Mouse (Mus musculus) intestine, embryonic 16.5 days (tissue): ENCODE data around the gene Rnase1. TPM values are rescaled to one million over a fixed set of nuclear protein-coding genes. Genes with fewer than 3 reads are reported as not detected.
"Not testable (repeated sequence)": the region's sequence is repeated elsewhere in the genome, so short reads cannot be mapped to it uniquely, and the experiment has no call there.

Experiments
- ATAC-seq: fragments of 200-750 bp; cut with Nextera tagmentation; 2 replicates; pipeline ENCODE4 v1.8.0; 2017; ENCODE audit warnings: moderate TSS enrichment, moderate library complexity
- H3K27ac ChIP-seq: fragments of 300-500 bp; sonication (generic); 2 replicates; pipeline ENCODE4 v1.5.1; 2014; ENCODE audit warnings: mild to moderate bottlenecking, low read length
- H3K27me3 ChIP-seq: fragments of 300-500 bp; sonication (generic); replicated peaks from 2 replicates; pipeline ENCODE4 v1.6.1; 2014; ENCODE audit warnings: low read length, control low read depth, mixed read lengths; ENCODE audit not compliant: control insufficient read depth, insufficient read depth
- H3K36me3 ChIP-seq: fragments of 300-500 bp; sonication (generic); 2 replicates; pipeline ENCODE4 v1.6.1; 2014; ENCODE audit warnings: low read length, control low read depth; ENCODE audit not compliant: control insufficient read depth, insufficient read depth
- H3K4me1 ChIP-seq: fragments of 300-500 bp; sonication (generic); 2 replicates; pipeline ENCODE4 v1.6.1; 2014; ENCODE audit warnings: low read length, control low read depth, mixed read lengths; ENCODE audit not compliant: control insufficient read depth, insufficient read depth
- H3K4me2 ChIP-seq: fragments of 300-500 bp; sonication (generic); 2 replicates; pipeline ENCODE4 v1.6.1; 2014; ENCODE audit warnings: low read depth, low read length, control low read depth
- H3K4me3 ChIP-seq: fragments of 300-500 bp; sonication (generic); 2 replicates; pipeline ENCODE4 v1.5.1; 2014; ENCODE audit warnings: mild to moderate bottlenecking, low read length
- H3K9ac ChIP-seq: fragments of 300-500 bp; sonication (generic); 2 replicates; pipeline ENCODE4 v1.6.1; 2014; ENCODE audit warnings: low read depth, low read length
- H3K9me3 ChIP-seq: fragments of 300-500 bp; sonication (generic); 2 replicates; pipeline ENCODE4 v1.6.1; 2016; ENCODE audit warnings: low read length, control low read depth; ENCODE audit not compliant: control insufficient read depth
- WGBS: fragments of 180-500 bp; shearing (Covaris S2); extraction: QIAGEN DNeasy Blood & Tissue Kit; methylation state at CpG from one replicate; pipeline ENCODE4 v1.1.7; 2014; 5-methylcytosine and 5-hydroxymethylcytosine counted together
- polyA plus RNA-seq: library from polyadenylated mRNA; unstranded; fragments of >200 nt; fragmentation: Nextera tagmentation; extraction: Ambion mirVana; gene quantifications from 2 replicates; pipeline ENCODE4 v1.2.1, GENCODE M21; 2015

Rnase1 gene
- polyA plus RNA-seq, 1 experiment from 2014 or later: 107 TPM

DNA sequence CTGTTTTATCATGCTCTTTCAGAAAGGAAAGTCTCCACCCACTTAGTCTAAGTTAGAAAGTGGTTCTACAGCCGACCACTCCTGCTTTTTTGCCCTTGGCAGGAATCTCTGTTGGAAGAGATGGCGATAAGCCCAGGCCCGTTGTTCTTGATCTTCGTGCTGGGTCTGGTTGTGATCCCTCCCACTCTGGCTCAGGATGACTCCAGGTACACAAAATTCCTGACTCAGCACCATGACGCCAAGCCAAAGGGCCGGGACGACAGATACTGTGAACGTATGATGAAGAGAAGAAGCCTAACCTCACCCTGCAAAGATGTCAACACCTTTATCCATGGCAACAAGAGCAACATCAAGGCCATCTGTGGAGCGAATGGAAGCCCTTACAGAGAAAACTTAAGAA, 45.3 kb downstream of the Rnase1 start:
- Histone ChIP-seq H3K27ac (no peak overlapping the region), H3K4me3 (no peak overlapping the region), H3K9me3 (no peaks in the 10 kb centered on the region), H3K9ac (no peak overlapping the region), H3K36me3 (peaks cover 16% of the 10 kb centered on the region; the same call in 1 of the 2 replicates), H3K4me1 (no peaks in the 10 kb centered on the region), H3K4me2 (no peak overlapping the region), H3K27me3 (no peaks in the 10 kb centered on the region)
- 66% methylated on average over 9 of the region's 9 CpGs for WGBS
- no peak for ATAC-seq

DNA sequence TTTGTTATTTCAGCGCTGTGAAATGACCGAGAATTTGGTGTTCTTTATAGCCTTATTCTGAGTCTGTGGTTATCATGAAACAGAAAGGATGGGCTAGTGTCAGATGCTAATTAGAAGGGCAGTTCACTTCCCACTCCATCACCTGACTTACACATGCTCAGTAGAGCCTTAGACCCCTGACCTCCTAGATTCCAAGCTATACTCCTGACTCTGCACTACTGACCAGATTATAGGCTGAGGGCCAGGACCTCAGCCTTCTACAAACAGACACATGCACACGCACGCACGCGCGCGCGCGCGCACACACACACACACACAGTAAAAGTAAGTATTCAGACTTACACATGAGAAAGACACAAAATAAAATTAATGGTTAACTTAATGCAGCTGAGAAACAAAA, 47.7 kb downstream of the Rnase1 start:
- no peak overlapping the region for H3K4me2 ChIP-seq
- no peaks in the 10 kb centered on the region for H3K9me3 ChIP-seq
- no peak for ATAC-seq
- no peak overlapping the region for H3K9ac ChIP-seq
- no peak overlapping the region for H3K4me3 ChIP-seq
- H3K4me1 ChIP-seq: peaks cover 13% of the 10 kb centered on the region; the same call in 1 of the 2 replicates
- no peaks in the 10 kb centered on the region for H3K27me3 ChIP-seq
- no peak overlapping the region for H3K27ac ChIP-seq
- 91% methylated on average over 11 of the region's 11 CpGs for WGBS
- H3K36me3 ChIP-seq: 0 out of 2 replicates have a peak, but pooled peaks cover 5% of the 10 kb centered on the region

DNA sequence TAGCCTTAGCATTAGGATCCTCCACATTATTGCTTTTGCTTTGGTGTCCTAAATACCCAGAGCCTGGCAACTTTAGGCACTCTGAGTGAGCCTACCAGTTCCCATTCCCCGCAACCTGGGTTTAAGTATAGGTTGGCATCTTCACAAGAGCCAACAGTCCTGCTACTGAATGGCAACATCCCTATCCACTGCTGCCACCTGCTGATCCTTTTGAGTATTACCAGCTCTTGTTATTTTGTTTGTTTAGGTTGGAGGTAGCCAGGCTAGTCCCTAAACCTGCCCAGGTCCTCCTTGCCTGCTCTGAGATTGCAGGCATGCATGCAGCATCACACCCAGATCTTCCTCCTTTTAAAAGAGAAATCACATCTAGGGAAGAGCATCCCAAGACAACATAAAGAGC, 48.3 kb downstream of the Rnase1 start:
- H3K27ac ChIP-seq, H3K9ac ChIP-seq, H3K36me3 ChIP-seq, ATAC-seq, H3K27me3 ChIP-seq, H3K9me3 ChIP-seq: not testable (repeated sequence)
- Histone ChIP-seq H3K4me1 (peaks cover 13% of the 10 kb centered on the region; the same call in 1 of the 2 replicates), H3K4me2 (peak overlapping the region; percentile 32), H3K4me3 (peak overlapping the region; percentile 36)
- 41% methylated on average over 1 of the region's 1 CpGs for WGBS

DNA sequence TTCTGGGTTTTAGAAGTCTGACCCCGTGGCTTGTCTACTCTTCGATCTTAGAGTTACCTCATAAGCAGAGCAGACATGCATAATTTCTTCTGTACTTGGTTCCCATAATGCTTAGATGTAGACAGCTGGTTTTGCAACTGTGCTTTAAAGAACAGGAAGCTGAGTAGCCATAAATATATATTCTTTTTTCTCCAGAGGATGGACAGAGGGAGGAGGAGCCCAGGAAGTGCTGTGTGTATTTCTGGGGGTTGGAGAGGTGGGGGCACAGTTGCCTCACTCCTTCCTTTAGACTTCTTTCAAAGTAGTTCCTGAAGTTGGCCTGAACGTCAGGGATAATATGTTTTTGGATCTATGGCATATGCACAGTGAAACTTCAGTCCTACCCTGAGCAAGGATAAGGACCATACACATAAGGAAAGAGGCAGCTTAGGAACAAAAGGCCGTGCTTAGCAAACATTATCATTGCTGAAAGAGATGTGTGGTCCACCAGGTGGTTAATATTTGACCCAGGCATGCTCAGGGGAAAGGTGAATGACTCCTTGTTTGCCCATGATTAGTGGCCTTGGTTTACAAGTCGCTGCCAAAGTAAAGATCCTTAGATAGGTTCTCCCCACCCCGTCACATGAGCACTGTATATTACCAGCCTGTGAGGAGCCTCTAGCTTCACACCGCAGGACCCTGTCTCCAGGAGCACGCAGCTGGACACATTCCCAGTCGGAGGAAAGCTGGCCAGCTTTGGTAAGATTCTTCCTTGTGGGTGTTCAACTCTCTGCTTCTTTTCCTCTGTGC, 50.7 kb downstream of the Rnase1 start:
- H3K4me2 ChIP-seq: peak overlapping the region; percentile 26
- H3K36me3 ChIP-seq: no peaks in the 10 kb centered on the region
- peaks cover 19% of the 10 kb centered on the region; the same call in 1 of the 2 replicates for H3K4me1 ChIP-seq
- peak overlapping the region; percentile 74 for H3K27ac ChIP-seq
- H3K9me3 ChIP-seq: no peaks in the 10 kb centered on the region
- peak; percentile 91 for ATAC-seq
- 31% methylated on average over 9 of the region's 9 CpGs for WGBS
- no peaks in the 10 kb centered on the region for H3K27me3 ChIP-seq
- peak overlapping the region; percentile 34 for H3K4me3 ChIP-seq
- 0 out of 2 replicates have a peak overlapping the region, but pooled peaks have one; percentile 44 for H3K9ac ChIP-seq

Other genes starting within 250 kb of the Rnase1 start
- gene Klhl33, start 249.3 kb downstream of the Rnase1 start, polyA plus RNA-seq: 0.21 and 0.23 TPM in 2 replicates
- gene Osgep, start 221.9 kb downstream of the Rnase1 start, polyA plus RNA-seq: 131 and 133 TPM in 2 replicates
- gene Apex1, start 221.8 kb downstream of the Rnase1 start, polyA plus RNA-seq: 208 and 232 TPM in 2 replicates
- gene Pip4p1, start 215.9 kb downstream of the Rnase1 start, polyA plus RNA-seq: 58.0 and 67.0 TPM in 2 replicates
- 111 and 116 TPM in 2 replicates for gene Pnp, start 215.7 kb downstream of the Rnase1 start, polyA plus RNA-seq
- not detected in 2 replicates for gene Gm49342, start 202.3 kb downstream of the Rnase1 start, polyA plus RNA-seq
- 3.7 and 5.3 TPM in 2 replicates for gene Pnp2, start 190.8 kb downstream of the Rnase1 start, polyA plus RNA-seq
- gene Rnase10, start 139.0 kb downstream of the Rnase1 start, polyA plus RNA-seq: 0.20 and 0.29 TPM in 2 replicates
- not detected in 2 replicates for gene Rnase9, start 104.9 kb downstream of the Rnase1 start, polyA plus RNA-seq
- not detected in 2 replicates for gene Rnase11, start 96.6 kb downstream of the Rnase1 start, polyA plus RNA-seq
- 0.37 and 0.54 TPM in 2 replicates for gene Rnase12, start 89.1 kb downstream of the Rnase1 start, polyA plus RNA-seq
- gene Olfr750, start 72.3 kb downstream of the Rnase1 start, polyA plus RNA-seq: not detected in 2 replicates
- gene Rnase4, start 55.7 kb downstream of the Rnase1 start, polyA plus RNA-seq: 288 and 336 TPM in 2 replicates
- 76.1 and 85.7 TPM in 2 replicates for gene Ang, start 55.6 kb downstream of the Rnase1 start, polyA plus RNA-seq
- not detected in 2 replicates for gene Eddm3b, start 32.4 kb downstream of the Rnase1 start, polyA plus RNA-seq
- gene Rnase6, start 22.9 kb downstream of the Rnase1 start, polyA plus RNA-seq: 1.5 and 1.6 TPM in 2 replicates
- gene Rnase2b, start 15.5 kb upstream of the Rnase1 start, polyA plus RNA-seq: not detected in 2 replicates
- gene Ang2, start 52.4 kb upstream of the Rnase1 start, polyA plus RNA-seq: not detected in 2 replicates
- not detected in 2 replicates for gene Ear14, start 56.6 kb upstream of the Rnase1 start, polyA plus RNA-seq
- not detected in 2 replicates for gene Rnase2a, start 109.3 kb upstream of the Rnase1 start, polyA plus RNA-seq
- not detected in 2 replicates for gene Gm7247, start 215.0 kb upstream of the Rnase1 start, polyA plus RNA-seq